Mouse (Mus musculus) intestine, embryonic 14.5 days (tissue): ENCODE results near the gene Ntn3. TPM values are rescaled to one million over a fixed set of nuclear protein-coding genes. Genes with fewer than 3 reads are reported as not detected.

Experiments
- ATAC-seq: fragments of 200-750 bp; cut with Nextera tagmentation; replicated peaks from 2 replicates; pipeline ENCODE4 v1.8.0; 2017; ENCODE audit warnings: low read depth, moderate number of reproducible peaks, moderate TSS enrichment, moderate library complexity; ENCODE audit not compliant: low FRiP score, low TSS enrichment
- DNase-seq: peaks from one replicate; pipeline ENCODE4 v3.0.0-alpha.2; 2018; ENCODE audit warnings: low spot score
- H3K27ac ChIP-seq: fragments of 300-500 bp; sonication (generic); 2 replicates; pipeline ENCODE4 v1.5.1; 2014; ENCODE audit warnings: low read depth, mild to moderate bottlenecking, control low read depth
- H3K27me3 ChIP-seq: fragments of 300-500 bp; sonication (generic); replicated peaks from 2 replicates; pipeline ENCODE4 v1.6.1; 2014; ENCODE audit warnings: low read length, control low read depth; ENCODE audit not compliant: control insufficient read depth, insufficient read depth
- H3K36me3 ChIP-seq: fragments of 300-500 bp; sonication (generic); 2 replicates; pipeline ENCODE4 v1.6.1; 2014; ENCODE audit warnings: low read length, control low read depth; ENCODE audit not compliant: control insufficient read depth, insufficient read depth
- H3K4me1 ChIP-seq: fragments of 300-500 bp; sonication (generic); replicated peaks from 2 replicates; pipeline ENCODE4 v1.6.1; 2014; ENCODE audit warnings: low read length, control low read depth, mixed read lengths; ENCODE audit not compliant: control insufficient read depth, insufficient read depth
- H3K4me2 ChIP-seq: fragments of 300-500 bp; sonication (generic); 2 replicates; pipeline ENCODE4 v1.6.1; 2014; ENCODE audit warnings: low read length
- H3K4me3 ChIP-seq: fragments of 300-500 bp; sonication (generic); 2 replicates; pipeline ENCODE4 v1.5.1; 2014; ENCODE audit warnings: low read depth, low read length, control low read depth, mixed read lengths
- H3K9ac ChIP-seq: fragments of 300-500 bp; sonication (generic); 2 replicates; pipeline ENCODE4 v1.6.1; 2014; ENCODE audit warnings: mild to moderate bottlenecking, low read length
- H3K9me3 ChIP-seq: fragments of 300-500 bp; sonication (generic); 2 replicates; pipeline ENCODE4 v1.6.1; 2016; ENCODE audit warnings: low read length, control low read depth; ENCODE audit not compliant: control insufficient read depth
- whole genome bisulfite sequencing: fragments of 180-500 bp; shearing (Covaris S2); extraction: QIAGEN DNeasy Blood & Tissue Kit; methylation state at CpG from one replicate; pipeline ENCODE4 v1.1.7; 2014; 5-methylcytosine and 5-hydroxymethylcytosine counted together
- polyA plus RNA-seq: library from polyadenylated mRNA; unstranded; fragments of >200 nt; fragmentation: Nextera tagmentation; extraction: Ambion mirVana; gene quantifications from 2 replicates; pipeline ENCODE4 v1.2.1, GENCODE M21; 2014

Ntn3 gene
- polyA plus RNA-seq, 1 experiment from 2014 or later = 7.8 TPM

DNA sequence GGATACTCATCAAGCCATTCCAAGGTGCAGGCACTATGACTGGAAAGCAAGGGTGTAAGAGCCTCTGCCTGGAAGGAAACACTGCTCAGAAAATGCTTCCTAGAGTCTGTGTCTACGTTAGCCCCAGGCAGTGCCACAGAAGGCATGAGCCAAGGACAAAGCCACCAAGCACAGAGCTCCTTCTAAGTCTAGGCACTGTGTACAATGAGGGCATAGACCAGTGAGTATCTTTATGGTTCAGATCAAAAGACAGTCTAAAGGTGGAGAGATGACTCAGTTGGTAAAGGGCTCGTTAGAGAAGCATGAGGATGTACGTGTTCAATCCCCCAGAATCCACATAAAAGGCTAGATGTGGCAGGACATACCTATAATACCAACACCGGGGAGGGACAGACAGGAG is 8.2 kb downstream of the Ntn3 start:
- Histone ChIP-seq H3K9me3 (no peaks in the 10 kb centered on the region), H3K4me2 (no peak overlapping the region), H3K4me1 (peaks cover 18% of the 10 kb centered on the region), H3K36me3 (no peaks in the 10 kb centered on the region), H3K27me3 (no peaks in the 10 kb centered on the region), H3K27ac (no peak overlapping the region), H3K4me3 (no peak overlapping the region), H3K9ac (no peak overlapping the region)
- DNase-seq (no peak), ATAC-seq (no peak)
- 80% methylated on average over 4 of the region's 4 CpGs for WGBS

- Histone ChIP-seq H3K9me3 (no peaks in the 10 kb centered on the region), H3K4me1 (peaks cover 11% of the 10 kb centered on the region), H3K36me3 (no peaks in the 10 kb centered on the region), H3K27ac (no peak overlapping the region), H3K27me3 (no peaks in the 10 kb centered on the region), H3K4me2 (no peak overlapping the region), H3K4me3 (no peak overlapping the region), H3K9ac (no peak overlapping the region)
- DNase-seq (no peak), ATAC-seq (no peak)
- WGBS = 64% methylated on average over 4 of the region's 4 CpGs
These were observed 9.6 kb downstream of the Ntn3 start for GRCm38 (mm10) chr17:24199741-24200140.

DNA sequence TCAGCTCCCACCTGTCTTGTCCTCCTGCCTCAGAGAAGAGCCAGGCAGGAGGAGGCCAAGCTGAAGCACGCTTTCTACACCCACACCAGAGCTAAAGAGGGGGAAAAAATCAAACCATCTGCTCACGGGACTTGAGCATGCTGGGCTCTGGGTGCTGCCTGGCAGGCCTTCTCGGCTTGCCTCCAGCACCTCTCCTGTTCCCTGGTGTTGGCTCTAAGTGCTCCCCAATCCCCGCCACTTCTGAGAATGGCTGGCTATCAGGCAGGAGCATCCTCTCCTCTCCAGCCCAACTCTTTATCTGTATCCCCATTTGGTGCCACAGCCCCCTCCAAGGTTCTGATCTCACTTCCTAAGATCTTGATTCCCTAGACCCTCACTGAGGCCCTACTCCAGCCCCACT is 10.1 kb downstream of the Ntn3 start:
- no peaks in the 10 kb centered on the region for H3K27me3 ChIP-seq
- no peak for DNase-seq

GRCm38 (mm10) chr17:24197032-24197824 is 12.1 kb downstream of the Ntn3 start:
- WGBS = 63% methylated on average over 15 of the region's 15 CpGs
- ATAC-seq (no peak), DNase-seq (no peak)
- H3K36me3 ChIP-seq = no peaks in the 10 kb centered on the region
- no peak overlapping the region for H3K27ac ChIP-seq
- no peaks in the 10 kb centered on the region for H3K4me1 ChIP-seq
- H3K9ac ChIP-seq = no peak overlapping the region
- H3K27me3 ChIP-seq = no peaks in the 10 kb centered on the region
- no peaks in the 10 kb centered on the region for H3K9me3 ChIP-seq
- no peak overlapping the region for H3K4me3 ChIP-seq
- H3K4me2 ChIP-seq = no peak overlapping the region

More for the DNA sequence above, 10.1 kb downstream of the Ntn3 start:
- Histone ChIP-seq H3K27ac (no peak overlapping the region), H3K36me3 (no peaks in the 10 kb centered on the region), H3K4me3 (no peak overlapping the region), H3K4me2 (no peak overlapping the region), H3K4me1 (peaks cover 6% of the 10 kb centered on the region), H3K9ac (no peak overlapping the region), H3K9me3 (no peaks in the 10 kb centered on the region)
- ATAC-seq = no peak
- 84% methylated on average over 4 of the region's 4 CpGs for WGBS

DNA sequence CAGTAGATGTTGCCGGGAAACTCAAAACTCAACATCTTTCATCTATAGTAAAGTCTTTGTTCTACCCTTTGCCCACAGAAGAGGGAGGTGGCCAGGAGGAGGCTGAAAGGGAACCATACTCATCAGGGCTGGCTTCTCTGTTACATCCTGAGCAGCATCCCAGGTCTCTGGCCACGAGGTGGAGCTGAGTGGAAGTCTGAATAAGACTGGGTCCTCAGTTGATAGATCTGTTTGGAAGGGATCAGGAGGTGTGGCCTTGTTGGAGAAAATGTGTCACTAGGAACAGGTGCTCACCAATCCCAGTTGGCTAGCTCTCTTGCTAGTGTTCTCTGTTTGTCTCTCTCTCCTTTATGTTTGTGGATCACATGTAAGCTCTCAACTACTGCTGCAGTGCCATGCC is 14.0 kb downstream of the Ntn3 start:
- DNase-seq (no peak), ATAC-seq (no peak)
- no peak overlapping the region for H3K27ac ChIP-seq
- no peaks in the 10 kb centered on the region for H3K4me1 ChIP-seq
- H3K36me3 ChIP-seq = no peaks in the 10 kb centered on the region
- H3K4me2 ChIP-seq = no peak overlapping the region
- H3K27me3 ChIP-seq = no peaks in the 10 kb centered on the region
- WGBS = 67% methylated on average over 2 of the region's 2 CpGs
- H3K9ac ChIP-seq = no peak overlapping the region
- H3K9me3 ChIP-seq = no peaks in the 10 kb centered on the region
- no peak overlapping the region for H3K4me3 ChIP-seq

DNA sequence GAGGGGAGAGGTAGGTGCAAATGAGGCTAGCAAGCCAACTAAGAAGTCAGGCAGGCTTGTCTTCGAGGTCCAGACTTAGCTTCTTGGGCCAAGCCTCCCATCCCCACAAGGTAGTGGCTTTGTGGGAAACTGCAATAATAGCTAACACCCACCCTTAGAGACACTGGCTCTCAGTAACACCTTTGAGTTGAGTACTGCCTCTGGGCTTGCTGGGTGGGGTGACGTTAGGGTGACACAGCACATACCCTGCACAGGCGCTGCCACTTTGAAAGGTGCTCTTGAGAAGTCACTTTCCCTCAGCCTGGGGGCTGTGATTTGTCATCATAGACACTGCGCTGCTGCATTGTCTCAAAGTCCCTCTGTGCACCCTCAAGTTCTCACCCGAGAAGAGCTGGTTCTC is 15.6 kb downstream of the Ntn3 start:
- Histone ChIP-seq H3K4me1 (no peaks in the 10 kb centered on the region), H3K36me3 (0 out of 2 replicates have a peak, but pooled peaks cover 3% of the 10 kb centered on the region), H3K9ac (no peak overlapping the region), H3K9me3 (no peaks in the 10 kb centered on the region), H3K4me3 (no peak overlapping the region), H3K27ac (no peak overlapping the region), H3K4me2 (no peak overlapping the region), H3K27me3 (no peaks in the 10 kb centered on the region)
- DNase-seq (no peak), ATAC-seq (no peak)
- 81% methylated on average over 5 of the region's 5 CpGs for WGBS

- Histone ChIP-seq H3K9me3 (no peaks in the 10 kb centered on the region), H3K9ac (no peak overlapping the region), H3K27me3 (no peaks in the 10 kb centered on the region), H3K4me3 (no peak overlapping the region), H3K36me3 (0 out of 2 replicates have a peak, but pooled peaks cover 3% of the 10 kb centered on the region), H3K27ac (no peak overlapping the region), H3K4me2 (no peak overlapping the region), H3K4me1 (no peaks in the 10 kb centered on the region)
- no peak for ATAC-seq
- 86% methylated on average over 8 of the region's 8 CpGs for WGBS
- no peak for DNase-seq
These were observed 16.1 kb downstream of the Ntn3 start for GRCm38 (mm10) chr17:24193268-24193667.

DNA sequence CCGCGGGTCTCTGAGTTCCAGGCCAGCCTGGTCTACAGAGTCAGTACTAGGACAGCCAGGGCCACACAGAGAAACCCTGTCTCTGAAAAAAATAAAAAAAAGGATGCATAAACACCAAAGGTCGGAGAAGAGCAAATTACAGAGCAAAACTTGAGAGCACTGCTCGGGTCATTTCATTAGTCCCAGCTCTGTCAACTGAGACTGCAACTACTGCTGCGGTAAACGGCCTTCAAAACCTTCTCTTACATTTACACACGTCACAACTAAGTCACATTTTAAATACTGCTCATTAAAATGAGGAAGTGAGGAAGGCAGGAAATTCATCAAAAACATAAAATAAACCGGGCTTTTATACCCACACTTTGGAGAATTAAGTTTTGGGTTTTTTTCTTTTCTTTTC is 16.5 kb downstream of the Ntn3 start:
- Histone ChIP-seq H3K4me2 (no peak overlapping the region), H3K36me3 (0 out of 2 replicates have a peak, but pooled peaks cover 3% of the 10 kb centered on the region), H3K9ac (no peak overlapping the region), H3K4me1 (no peaks in the 10 kb centered on the region), H3K9me3 (no peaks in the 10 kb centered on the region), H3K27ac (no peak overlapping the region), H3K4me3 (no peak overlapping the region), H3K27me3 (no peaks in the 10 kb centered on the region)
- DNase-seq = no peak
- ATAC-seq = no peak
- 77% methylated on average over 8 of the region's 8 CpGs for WGBS

DNA sequence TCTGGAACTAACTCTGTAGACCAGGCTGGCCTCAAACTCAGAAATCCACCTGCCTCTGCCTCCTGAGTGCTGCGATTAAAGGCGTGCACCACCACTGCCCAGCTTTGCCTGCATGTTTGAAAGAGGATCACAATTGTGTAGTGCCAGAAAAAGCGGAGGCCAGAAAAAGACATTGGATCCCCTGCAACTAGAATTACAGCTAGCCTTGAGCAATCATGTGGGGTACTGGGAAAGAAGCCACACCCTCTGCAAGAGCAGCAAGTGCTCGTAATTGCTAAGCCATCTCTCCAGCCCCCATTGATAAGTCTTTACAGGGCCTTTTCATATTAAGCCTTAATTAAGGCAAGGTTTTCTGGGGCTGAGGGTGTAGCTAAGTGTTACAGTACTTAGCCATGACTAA is 17.9 kb downstream of the Ntn3 start:
- WGBS = 85% methylated on average over 4 of the region's 4 CpGs
- no peak for DNase-seq
- no peak overlapping the region for H3K9ac ChIP-seq
- H3K9me3 ChIP-seq = no peaks in the 10 kb centered on the region
- H3K36me3 ChIP-seq = 0 out of 2 replicates have a peak, but pooled peaks cover 3% of the 10 kb centered on the region
- H3K27me3 ChIP-seq = no peaks in the 10 kb centered on the region
- no peak overlapping the region for H3K27ac ChIP-seq
- no peak overlapping the region for H3K4me3 ChIP-seq
- H3K4me2 ChIP-seq = no peak overlapping the region
- no peak for ATAC-seq
- no peaks in the 10 kb centered on the region for H3K4me1 ChIP-seq
